Mouse (Mus musculus) frontal cortex, postnatal 10 days (tissue): ENCODE data around the gene Foxc2.

Experiments
- DNase-seq, 2 experiments: peaks; one replicate each; pipeline ENCODE4 v3.0.0; 2022; ENCODE audit warnings: low spot score in 2 of 2, mixed read lengths in 1 of 2

Gene Foxc2

GRCm38 (mm10) chr8:121086004-121086900 is 29.7 kb upstream of the Foxc2 start:
- no peak for DNase-seq

GRCm38 (mm10) chr8:121088281-121088680 is 27.7 kb upstream of the Foxc2 start:
- DNase-seq: no peak

- no peak for DNase-seq
Observed at GRCm38 (mm10) chr8:121088871-121089630, 26.9 kb upstream of the Foxc2 start.

GRCm38 (mm10) chr8:121089631-121090380 is 26.2 kb upstream of the Foxc2 start:
- DNase-seq: no peak

GRCm38 (mm10) chr8:121090716-121091115 is 25.3 kb upstream of the Foxc2 start:
- DNase-seq: no peak

GRCm38 (mm10) chr8:121092141-121092540 is 23.8 kb upstream of the Foxc2 start:
- DNase-seq: no peak

- DNase-seq: peak in 1 of 2 experiments; percentile 79
Observed at GRCm38 (mm10) chr8:121092627-121093026, 23.3 kb upstream of the Foxc2 start.

GRCm38 (mm10) chr8:121093496-121093895 is 22.5 kb upstream of the Foxc2 start:
- DNase-seq: no peak

- peak; percentile 46 to 65 for DNase-seq
Observed at GRCm38 (mm10) chr8:121104049-121104818, 11.7 kb upstream of the Foxc2 start.

- peak; percentile 97 to 99 for DNase-seq
Observed at GRCm38 (mm10) chr8:121107668-121108656, 8.0 kb upstream of the Foxc2 start, which contains the start of gene Mthfsd. Gene Mthfsd, minus strand, starts transcription at chr8:121108392.

GRCm38 (mm10) chr8:121108657-121109056 is 7.3 kb upstream of the Foxc2 start:
- DNase-seq: no peak

- DNase-seq: no peak
Observed at GRCm38 (mm10) chr8:121111145-121111907, 4.6 kb upstream of the Foxc2 start.

GRCm38 (mm10) chr8:121113261-121113660 is 2.7 kb upstream of the Foxc2 start:
- peak; percentile 77 to 93 for DNase-seq

- no peak for DNase-seq
Observed at GRCm38 (mm10) chr8:121115136-121115535, 835 bp upstream of the Foxc2 start.

- DNase-seq: no peak
Observed at GRCm38 (mm10) chr8:121116591-121117185, 717 bp downstream of the Foxc2 start.

- DNase-seq: no peak
Observed at GRCm38 (mm10) chr8:121117186-121117651, 1.2 kb downstream of the Foxc2 start.

GRCm38 (mm10) chr8:121117906-121118305 is 1.9 kb downstream of the Foxc2 start:
- DNase-seq: no peak

- DNase-seq: no peak
Observed at GRCm38 (mm10) chr8:121118634-121119420, 2.9 kb downstream of the Foxc2 start.
